Mouse (Mus musculus) lung, embryonic 15.5 days (tissue): ENCODE data around the gene Arhgef40. TPM values are rescaled to one million over a fixed set of nuclear protein-coding genes. Genes with fewer than 3 reads are reported as not detected.
"Not testable (repeated sequence)": the region's sequence is repeated elsewhere in the genome, so short reads cannot be mapped to it uniquely, and the experiment has no call there.

ENCODE experiments used
- ATAC-seq: fragments of 200-750 bp; cut with Nextera tagmentation; 2 replicates; pipeline ENCODE4 v1.8.0; 2017; ENCODE audit warnings: moderate number of reproducible peaks, borderline replicate concordance; ENCODE audit not compliant: low FRiP score, low TSS enrichment; ENCODE audit errors: extremely low read depth
- H3K27ac ChIP-seq: fragments of 300-500 bp; sonication (generic); 2 replicates; pipeline ENCODE4 v1.5.1; 2015; ENCODE audit warnings: moderate library complexity, mild to moderate bottlenecking, inconsistent platforms
- H3K27me3 ChIP-seq: fragments of 300-500 bp; sonication (generic); 2 replicates; pipeline ENCODE4 v1.6.1; 2015; ENCODE audit warnings: inconsistent platforms
- H3K36me3 ChIP-seq: fragments of 300-500 bp; sonication (generic); 2 replicates; pipeline ENCODE4 v1.6.1; 2015; ENCODE audit warnings: inconsistent platforms
- H3K4me1 ChIP-seq: fragments of 300-500 bp; sonication (generic); 2 replicates; pipeline ENCODE4 v1.6.1; 2015; ENCODE audit warnings: inconsistent platforms
- H3K4me2 ChIP-seq: fragments of 300-500 bp; sonication (generic); 2 replicates; pipeline ENCODE4 v1.6.1; 2015; ENCODE audit warnings: inconsistent platforms, mild to moderate bottlenecking, moderate library complexity
- H3K4me3 ChIP-seq: fragments of 300-500 bp; sonication (generic); 2 replicates; pipeline ENCODE4 v1.5.1; 2015; ENCODE audit warnings: mild to moderate bottlenecking, inconsistent platforms
- H3K9ac ChIP-seq: fragments of 300-500 bp; sonication (generic); 2 replicates; pipeline ENCODE4 v1.6.1; 2015; ENCODE audit warnings: inconsistent platforms
- H3K9me3 ChIP-seq: fragments of 300-500 bp; sonication (generic); 2 replicates; pipeline ENCODE4 v1.6.1; 2016; ENCODE audit warnings: inconsistent platforms
- WGBS: fragments of 180-500 bp; shearing (Covaris S2); methylation state at CpG from one replicate; pipeline ENCODE4 v1.1.7; 2015; 5-methylcytosine and 5-hydroxymethylcytosine counted together
- polyA plus RNA-seq: library from polyadenylated mRNA; unstranded; fragments of >200 nt; fragmentation: Nextera tagmentation; extraction: Ambion mirVana; gene quantifications from 2 replicates; pipeline ENCODE4 v1.2.1, GENCODE M21; 2015

The Arhgef40 gene
- polyA plus RNA-seq, 1 experiment from 2014 or later: 105 TPM

- Histone ChIP-seq H3K4me1 (0 out of 2 replicates have a peak, but pooled peaks cover 3% of the 10 kb centered on the region), H3K9ac (no peak overlapping the region), H3K27ac (no peak overlapping the region), H3K27me3 (no peaks in the 10 kb centered on the region), H3K9me3 (no peaks in the 10 kb centered on the region), H3K4me3 (no peak overlapping the region), H3K36me3 (no peaks in the 10 kb centered on the region), H3K4me2 (no peak overlapping the region)
- ATAC-seq: no peak
- WGBS: 76% methylated on average over 9 of the region's 9 CpGs
Observed at GRCm38 (mm10) chr14:52045966-52046565, 61.5 kb downstream of the Arhgef40 start.

GRCm38 (mm10) chr14:52052720-52053119 is 68.2 kb downstream of the Arhgef40 start:
- 87% methylated on average over 3 of the region's 3 CpGs for WGBS

More at GRCm38 (mm10) chr14:52052720-52053119, 68.2 kb downstream of the Arhgef40 start:
- not testable (repeated sequence) for H3K27ac ChIP-seq, H3K36me3 ChIP-seq, H3K27me3 ChIP-seq, H3K4me2 ChIP-seq, H3K4me1 ChIP-seq, H3K4me3 ChIP-seq, H3K9me3 ChIP-seq, H3K9ac ChIP-seq, ATAC-seq

Other genes starting within 250 kb of the Arhgef40 start
- gene Ang4, start 211.1 kb upstream of the Arhgef40 start, polyA plus RNA-seq: 0.22 TPM in 1 of 2 replicates, not detected in the other
- gene AY358078, start 184.7 kb upstream of the Arhgef40 start, polyA plus RNA-seq: not detected in 2 replicates
- gene Ear6, start 131.0 kb upstream of the Arhgef40 start, polyA plus RNA-seq: not detected in 2 replicates
- 40.0 and 40.1 TPM in 2 replicates for gene Mettl17, start 99.9 kb upstream of the Arhgef40 start, polyA plus RNA-seq
- 0.34 and 0.38 TPM in 2 replicates for gene Slc39a2, start 91.8 kb upstream of the Arhgef40 start, polyA plus RNA-seq
- gene Ndrg2, start 70.6 kb upstream of the Arhgef40 start, polyA plus RNA-seq: 60.6 and 63.7 TPM in 2 replicates
- not detected in 2 replicates for gene Tppp2, start 66.3 kb upstream of the Arhgef40 start, polyA plus RNA-seq
- gene Rnase13, start 61.9 kb upstream of the Arhgef40 start, polyA plus RNA-seq: not detected in 2 replicates
- gene Tmem253, start 30.9 kb downstream of the Arhgef40 start, polyA plus RNA-seq: 0.26 and 0.57 TPM in 2 replicates
- gene Zfp219, start 36.0 kb downstream of the Arhgef40 start, polyA plus RNA-seq: 25.7 and 26.3 TPM in 2 replicates
- not detected in 2 replicates for gene Olfr221, start 57.7 kb downstream of the Arhgef40 start, polyA plus RNA-seq
- gene Hnrnpc, start 119.3 kb downstream of the Arhgef40 start, polyA plus RNA-seq: 645 and 674 TPM in 2 replicates
- gene Rpgrip1, start 126.0 kb downstream of the Arhgef40 start, polyA plus RNA-seq: 61.8 and 72.8 TPM in 2 replicates
- 62.4 and 64.6 TPM in 2 replicates for gene Supt16, start 212.7 kb downstream of the Arhgef40 start, polyA plus RNA-seq